Mouse (Mus musculus) midbrain, embryonic 14.5 days (tissue): ENCODE data around the gene Cbx6. TPM values are rescaled to one million over a fixed set of nuclear protein-coding genes. Genes with fewer than 3 reads are reported as not detected.

Experiments
- ATAC-seq: fragments of 200-750 bp; cut with Nextera tagmentation; 2 replicates; pipeline ENCODE4 v1.8.0; 2017; ENCODE audit warnings: moderate number of reproducible peaks, moderate library complexity; ENCODE audit not compliant: low FRiP score, low TSS enrichment
- DNase-seq: peaks from one replicate; pipeline ENCODE4 v3.0.0-alpha.2; 2015
- H3K27ac ChIP-seq: fragments of 300-500 bp; sonication (generic); replicated peaks from 2 replicates; pipeline ENCODE4 v1.5.1; 2014; ENCODE audit warnings: mild to moderate bottlenecking, low read depth, low read length, moderate library complexity
- H3K27me3 ChIP-seq: fragments of 300-500 bp; sonication (generic); 2 replicates; pipeline ENCODE4 v1.6.1; 2014; ENCODE audit warnings: low read length, control low read depth, mixed read lengths; ENCODE audit not compliant: control insufficient read depth, insufficient read depth
- H3K36me3 ChIP-seq: fragments of 300-500 bp; sonication (generic); 2 replicates; pipeline ENCODE4 v1.6.1; 2014; ENCODE audit warnings: low read length, control low read depth; ENCODE audit not compliant: control insufficient read depth, insufficient read depth
- H3K4me1 ChIP-seq: fragments of 300-500 bp; sonication (generic); 2 replicates; pipeline ENCODE4 v1.6.1; 2014; ENCODE audit warnings: mild to moderate bottlenecking, antibody characterized with exemption, low read length, control low read depth; ENCODE audit not compliant: control insufficient read depth, insufficient read depth
- H3K4me2 ChIP-seq: fragments of 300-500 bp; sonication (generic); 2 replicates; pipeline ENCODE4 v1.6.1; 2014; ENCODE audit warnings: mild to moderate bottlenecking, low read length, moderate library complexity
- H3K4me3 ChIP-seq: fragments of 300-500 bp; sonication (generic); replicated peaks from 2 replicates; pipeline ENCODE4 v1.5.1; 2014; ENCODE audit warnings: low read depth, low read length
- H3K9ac ChIP-seq: fragments of 300-500 bp; sonication (generic); replicated peaks from 2 replicates; pipeline ENCODE4 v1.6.1; 2014; ENCODE audit warnings: mild to moderate bottlenecking, low read length, moderate library complexity
- H3K9me3 ChIP-seq: fragments of 300-500 bp; sonication (generic); 2 replicates; pipeline ENCODE4 v1.6.1; 2016; ENCODE audit warnings: low read length, control low read depth, mixed read lengths; ENCODE audit not compliant: control insufficient read depth
- WGBS: fragments of 180-500 bp; shearing (Covaris S2); extraction: QIAGEN DNeasy Blood & Tissue Kit; methylation state at CpG from one replicate; pipeline ENCODE4 v1.1.7; 2014; 5-methylcytosine and 5-hydroxymethylcytosine counted together
- polyA plus RNA-seq: library from polyadenylated mRNA; unstranded; fragments of >200 nt; fragmentation: Nextera tagmentation; extraction: Ambion mirVana; gene quantifications from 2 replicates; pipeline ENCODE4 v1.2.1, GENCODE M21; 2014

The Cbx6 gene
- polyA plus RNA-seq, 1 experiment from 2014 or later, result 46.7 TPM

DNA sequence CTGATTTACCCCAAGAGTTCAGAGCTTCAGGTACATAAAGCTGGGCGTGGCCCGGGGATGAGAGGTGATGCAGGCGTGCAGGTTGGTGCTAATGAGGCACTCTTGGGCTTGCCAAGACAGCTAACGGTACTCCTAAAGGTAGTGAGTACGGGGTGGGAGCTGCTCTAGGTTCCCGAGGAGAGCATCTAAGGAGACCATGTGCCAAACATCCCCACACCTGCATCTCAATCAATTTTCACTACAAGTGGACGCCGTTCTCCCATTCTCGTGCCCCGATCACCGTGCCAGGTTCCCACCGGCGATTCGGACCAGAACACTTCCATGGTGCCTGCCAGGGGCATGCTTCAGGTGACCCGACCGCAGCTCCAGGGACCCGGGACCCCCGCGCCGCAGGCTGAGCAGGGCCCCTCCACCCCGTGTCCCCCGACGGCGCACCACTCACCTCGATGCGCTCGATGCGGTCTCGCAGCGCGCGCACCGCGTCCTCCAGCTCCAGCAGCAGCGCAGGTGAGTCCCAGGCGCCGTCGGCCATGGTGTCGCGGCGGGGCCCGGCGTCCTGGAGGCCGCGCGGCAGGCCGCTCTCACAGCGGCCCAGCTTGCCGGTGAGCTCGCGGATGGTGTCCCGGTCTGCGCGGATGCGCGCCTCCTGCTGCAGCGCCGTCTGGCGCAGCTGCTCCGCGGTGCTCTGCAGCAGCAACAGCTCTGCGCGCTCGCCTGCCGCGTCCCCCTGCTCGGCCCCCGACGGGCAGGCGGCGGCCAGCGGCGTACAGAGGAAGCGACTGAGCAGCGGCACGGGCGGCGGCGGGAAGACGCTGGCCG is 30.7 kb downstream of the Cbx6 start:
- no peaks in the 10 kb centered on the region for H3K36me3 ChIP-seq
- peaks cover 50% of the 10 kb centered on the region for H3K27me3 ChIP-seq
- peak overlapping the region; percentile 72 for H3K9ac ChIP-seq
- peak overlapping the region; percentile 62 for H3K4me3 ChIP-seq
- H3K9me3 ChIP-seq, result no peaks in the 10 kb centered on the region
- H3K4me1 ChIP-seq, result peaks cover 5% of the 10 kb centered on the region; the same call in 1 of the 2 replicates
- H3K4me2 ChIP-seq, result peak overlapping the region; percentile 69
- 4% methylated on average over 80 of the region's 81 CpGs for WGBS
- ATAC-seq (peak; percentile 51), DNase-seq (peak; percentile 81)
- peak overlapping the region; percentile 83 for H3K27ac ChIP-seq

DNA sequence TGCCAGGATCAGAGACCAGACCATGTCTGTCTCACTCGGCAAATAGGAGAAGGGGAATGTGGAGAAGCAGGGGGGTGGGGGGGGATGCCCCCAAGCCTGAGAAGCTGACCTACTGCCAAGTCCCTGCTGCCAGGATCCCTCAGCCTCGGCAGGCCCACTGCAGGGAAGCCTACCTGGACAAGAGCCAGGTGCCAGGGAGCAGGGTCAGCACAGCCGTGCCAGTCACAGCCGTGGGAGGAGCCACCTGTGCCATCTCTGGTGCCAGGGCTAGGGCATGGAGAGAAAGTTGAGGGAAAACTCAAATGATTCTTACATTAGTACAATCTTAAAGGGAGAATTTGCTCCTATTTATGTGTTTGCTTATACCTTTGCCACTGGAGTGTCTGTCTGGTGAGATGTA is 32.2 kb downstream of the Cbx6 start:
- Histone ChIP-seq H3K36me3 (no peaks in the 10 kb centered on the region), H3K9ac (no peak overlapping the region), H3K27ac (no peak overlapping the region), H3K4me1 (peaks cover 5% of the 10 kb centered on the region; the same call in 1 of the 2 replicates), H3K27me3 (peaks cover 48% of the 10 kb centered on the region), H3K4me2 (peak overlapping the region; percentile 10; the same call in 1 of the 2 replicates), H3K4me3 (no peak overlapping the region), H3K9me3 (no peaks in the 10 kb centered on the region)
- 66% methylated on average over 4 of the region's 4 CpGs for WGBS
- ATAC-seq, result no peak
- no peak for DNase-seq

DNA sequence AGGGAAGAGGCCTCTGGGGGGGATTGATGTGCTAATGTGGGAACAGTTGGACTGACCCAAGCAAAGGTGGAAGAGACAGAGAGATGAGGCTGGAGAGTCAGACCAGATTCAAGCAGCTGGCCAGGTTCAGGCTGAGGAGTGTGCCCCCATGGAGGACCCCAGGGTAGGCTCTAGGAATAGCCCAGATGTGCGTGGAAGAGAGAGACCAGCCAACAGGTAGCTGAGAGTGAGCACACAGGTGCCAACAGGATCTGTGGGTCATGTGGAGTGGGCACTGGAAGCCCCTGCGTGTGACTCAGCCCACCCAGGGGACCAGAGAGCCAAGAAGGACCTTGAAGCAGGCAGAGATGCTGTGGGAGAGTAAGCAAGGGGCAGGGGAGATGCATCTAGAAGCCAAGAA is 32.8 kb downstream of the Cbx6 start:
- Histone ChIP-seq H3K4me2 (no peak overlapping the region), H3K27ac (no peak overlapping the region), H3K36me3 (no peaks in the 10 kb centered on the region), H3K27me3 (peaks cover 41% of the 10 kb centered on the region), H3K9ac (no peak overlapping the region), H3K4me3 (no peak overlapping the region), H3K9me3 (no peaks in the 10 kb centered on the region), H3K4me1 (peaks cover 5% of the 10 kb centered on the region; the same call in 1 of the 2 replicates)
- ATAC-seq (no peak), DNase-seq (no peak)
- 61% methylated on average over 2 of the region's 2 CpGs for WGBS

DNA sequence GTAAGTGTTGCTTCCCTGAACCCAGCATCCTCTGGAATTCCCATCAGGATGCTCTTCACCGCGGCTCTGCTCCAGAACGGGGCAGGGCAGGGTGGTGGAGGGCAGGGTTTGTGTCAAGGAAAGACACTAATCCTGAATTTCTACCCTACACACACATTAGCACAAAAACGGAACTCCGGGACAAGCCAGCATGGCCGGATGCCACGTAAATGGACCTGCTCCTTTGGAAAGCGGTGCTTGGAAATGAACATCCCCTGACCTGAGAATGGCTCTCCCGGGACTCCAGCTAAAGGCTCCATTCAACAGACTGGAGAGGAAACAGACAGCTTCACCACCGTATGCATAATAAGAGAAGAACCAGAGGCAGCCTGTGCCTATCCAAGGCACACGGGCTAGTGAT is 33.8 kb downstream of the Cbx6 start:
- DNase-seq, result no peak
- H3K9ac ChIP-seq, result no peak overlapping the region
- H3K27me3 ChIP-seq, result peaks cover 32% of the 10 kb centered on the region
- H3K9me3 ChIP-seq, result no peaks in the 10 kb centered on the region
- no peak overlapping the region for H3K4me2 ChIP-seq
- 53% methylated on average over 11 of the region's 11 CpGs for WGBS
- H3K27ac ChIP-seq, result no peak overlapping the region
- H3K36me3 ChIP-seq, result no peaks in the 10 kb centered on the region
- peaks cover 5% of the 10 kb centered on the region; the same call in 1 of the 2 replicates for H3K4me1 ChIP-seq
- H3K4me3 ChIP-seq, result no peak overlapping the region
- ATAC-seq, result no peak

DNA sequence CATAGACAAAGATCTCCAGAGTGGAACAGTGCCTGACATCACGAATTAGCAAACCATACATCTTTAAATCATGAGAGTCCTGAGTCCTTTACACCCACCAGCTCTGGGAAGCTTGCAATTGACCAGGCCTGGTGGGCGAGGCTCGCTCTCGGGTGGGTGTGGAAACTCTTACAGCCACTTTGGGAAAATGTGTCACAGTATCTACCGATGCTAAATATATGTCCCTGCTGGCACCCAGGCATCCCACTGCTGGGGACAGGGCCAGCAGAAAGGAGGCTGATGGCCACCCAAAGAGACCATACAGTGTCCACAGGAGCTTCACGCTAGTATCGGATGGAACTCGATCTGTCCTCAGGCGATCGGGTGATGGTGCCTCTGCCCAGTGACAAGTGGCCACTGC is 35.9 kb downstream of the Cbx6 start:
- ATAC-seq, result no peak
- Histone ChIP-seq H3K9me3 (no peaks in the 10 kb centered on the region), H3K4me2 (no peak overlapping the region), H3K4me1 (peaks cover 5% of the 10 kb centered on the region; the same call in 1 of the 2 replicates), H3K27ac (no peak overlapping the region), H3K27me3 (peaks cover 19% of the 10 kb centered on the region), H3K4me3 (no peak overlapping the region), H3K9ac (no peak overlapping the region), H3K36me3 (no peaks in the 10 kb centered on the region)
- no peak for DNase-seq
- 82% methylated on average over 10 of the region's 10 CpGs for WGBS

DNA sequence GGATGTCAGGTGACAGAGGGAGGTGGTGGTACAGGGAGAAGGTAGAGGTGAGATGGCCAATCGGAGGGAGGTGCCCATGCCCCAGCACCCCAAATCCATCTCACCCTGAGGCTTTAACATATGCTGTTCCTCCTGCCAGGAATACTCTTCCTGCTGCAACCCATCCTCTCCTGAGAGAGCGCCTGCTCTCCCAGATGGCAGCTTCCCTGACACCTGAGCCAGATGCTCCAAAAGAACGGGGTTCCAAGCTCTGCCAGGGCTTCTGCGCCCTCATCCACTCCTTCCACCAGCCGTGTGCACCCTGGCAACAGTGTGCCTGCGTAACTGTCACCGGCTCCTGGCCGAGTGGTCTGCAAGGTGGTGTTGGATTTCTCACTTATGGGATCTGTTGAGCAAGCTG is 36.8 kb downstream of the Cbx6 start:
- peaks cover 10% of the 10 kb centered on the region; the same call in 1 of the 2 replicates for H3K27me3 ChIP-seq
- no peak for ATAC-seq
- H3K4me1 ChIP-seq, result no peaks in the 10 kb centered on the region
- no peak for DNase-seq
- no peak overlapping the region for H3K9ac ChIP-seq
- no peaks in the 10 kb centered on the region for H3K9me3 ChIP-seq
- H3K36me3 ChIP-seq, result no peaks in the 10 kb centered on the region
- 86% methylated on average over 8 of the region's 8 CpGs for WGBS
- H3K4me2 ChIP-seq, result no peak overlapping the region
- no peak overlapping the region for H3K27ac ChIP-seq
- H3K4me3 ChIP-seq, result no peak overlapping the region

DNA sequence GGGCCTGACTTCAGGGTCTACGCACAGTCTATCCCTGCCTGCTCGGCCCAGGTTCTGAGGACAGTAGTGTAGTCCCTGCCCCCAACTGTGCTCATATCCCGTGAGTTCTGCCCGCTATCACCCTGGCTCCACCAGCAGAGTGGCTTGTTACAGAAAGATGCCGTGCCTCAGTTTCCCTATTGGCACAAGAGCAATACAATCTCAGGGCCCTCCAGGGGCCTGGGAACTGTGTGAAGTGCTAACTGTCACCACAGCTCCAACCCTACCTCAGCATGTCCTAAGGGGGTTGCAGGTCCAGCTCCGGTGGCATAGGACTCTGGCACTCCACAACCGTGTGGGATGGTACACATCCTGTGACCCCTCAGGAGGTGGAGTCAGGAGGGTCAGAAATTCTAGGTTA is 37.4 kb downstream of the Cbx6 start:
- no peak overlapping the region for H3K27ac ChIP-seq
- H3K27me3 ChIP-seq, result peaks cover 5% of the 10 kb centered on the region; the same call in 1 of the 2 replicates
- DNase-seq (no peak), ATAC-seq (no peak)
- 84% methylated on average over 7 of the region's 7 CpGs for WGBS
- no peak overlapping the region for H3K4me2 ChIP-seq
- H3K36me3 ChIP-seq, result no peaks in the 10 kb centered on the region
- no peaks in the 10 kb centered on the region for H3K4me1 ChIP-seq
- H3K9me3 ChIP-seq, result no peaks in the 10 kb centered on the region
- H3K9ac ChIP-seq, result no peak overlapping the region
- H3K4me3 ChIP-seq, result no peak overlapping the region

DNA sequence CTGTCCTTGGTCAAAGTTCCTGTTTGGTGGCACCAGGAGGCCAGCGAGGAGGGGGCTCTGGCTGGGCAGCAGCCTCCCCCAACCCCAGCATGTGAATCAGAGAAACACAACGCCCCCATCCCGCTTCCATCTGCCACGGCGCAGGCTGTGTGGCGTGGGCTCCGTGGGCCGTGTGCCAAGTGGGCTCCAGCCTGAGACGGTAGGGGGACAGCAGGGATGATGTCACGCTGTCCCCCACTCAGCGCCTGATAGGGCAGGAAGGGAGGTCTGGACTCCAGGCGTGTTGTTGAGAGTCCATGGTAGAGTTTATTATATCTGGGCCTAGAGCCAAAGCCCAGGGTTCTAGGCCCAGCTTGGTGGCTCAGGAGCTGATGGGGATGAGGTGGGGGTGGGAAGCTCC is 38.2 kb downstream of the Cbx6 start:
- Histone ChIP-seq H3K4me3 (no peak overlapping the region), H3K4me1 (no peaks in the 10 kb centered on the region), H3K9ac (no peak overlapping the region), H3K27ac (no peak overlapping the region), H3K27me3 (no peaks in the 10 kb centered on the region), H3K36me3 (no peaks in the 10 kb centered on the region), H3K9me3 (no peaks in the 10 kb centered on the region), H3K4me2 (no peak overlapping the region)
- ATAC-seq (no peak), DNase-seq (no peak)
- WGBS, result 82% methylated on average over 12 of the region's 12 CpGs

DNA sequence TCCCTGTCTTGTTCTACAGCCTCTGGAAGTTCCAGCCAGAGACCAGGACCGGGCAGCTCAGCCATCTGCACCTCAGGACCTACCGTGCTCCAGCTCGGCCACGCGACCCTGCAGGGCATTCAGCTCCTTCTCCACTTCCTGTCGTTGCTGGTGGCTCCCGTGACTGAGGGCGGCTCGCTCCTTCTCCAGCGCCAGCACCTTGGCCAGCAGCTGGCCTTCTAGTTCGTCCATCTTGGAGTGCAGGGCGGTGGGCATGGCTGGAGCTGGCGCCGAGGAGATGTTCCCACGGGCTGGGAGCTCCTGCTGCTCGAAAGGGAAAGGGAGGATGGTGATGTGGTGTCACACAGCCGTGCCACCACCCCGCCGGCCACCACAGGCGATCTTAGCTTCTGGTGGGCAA is 40.3 kb downstream of the Cbx6 start:
- Histone ChIP-seq H3K4me1 (no peaks in the 10 kb centered on the region), H3K4me3 (no peak overlapping the region), H3K9me3 (no peaks in the 10 kb centered on the region), H3K27me3 (no peaks in the 10 kb centered on the region), H3K36me3 (peaks cover 7% of the 10 kb centered on the region; the same call in 1 of the 2 replicates), H3K9ac (no peak overlapping the region), H3K27ac (no peak overlapping the region), H3K4me2 (no peak overlapping the region)
- ATAC-seq (no peak), DNase-seq (no peak)
- 33% methylated on average over 20 of the region's 20 CpGs for WGBS
